Mouse (Mus musculus) mouse trophoblast stem cell (cell line): ENCODE data around the gene Fap.

Source experiments
- in situ Hi-C, 2 experiments: fragments of 300-500 bp; cut with MseI, MboI; formaldehyde crosslinking; loops; 2 replicates in 1 of 2; 3 replicates in 1 of 2; pipeline ENCODE4 v1.15.1; 2025

Gene Fap

GRCm38 (mm10) chr2:62531065-62531464 is 42.8 kb downstream of the Fap start:
- in situ Hi-C loops = no loop called here

GRCm38 (mm10) chr2:62526399-62526798 is 47.5 kb downstream of the Fap start:
- in situ Hi-C loops = no loop called here

GRCm38 (mm10) chr2:62517790-62518189 is 56.1 kb downstream of the Fap start:
- in situ Hi-C loops = no loop called here

- in situ Hi-C loops = no loop called here
Measured at GRCm38 (mm10) chr2:62514477-62514876, 59.4 kb downstream of the Fap start.

GRCm38 (mm10) chr2:62513477-62513876 is 60.4 kb downstream of the Fap start:
- in situ Hi-C loops = no loop called here

DNA sequence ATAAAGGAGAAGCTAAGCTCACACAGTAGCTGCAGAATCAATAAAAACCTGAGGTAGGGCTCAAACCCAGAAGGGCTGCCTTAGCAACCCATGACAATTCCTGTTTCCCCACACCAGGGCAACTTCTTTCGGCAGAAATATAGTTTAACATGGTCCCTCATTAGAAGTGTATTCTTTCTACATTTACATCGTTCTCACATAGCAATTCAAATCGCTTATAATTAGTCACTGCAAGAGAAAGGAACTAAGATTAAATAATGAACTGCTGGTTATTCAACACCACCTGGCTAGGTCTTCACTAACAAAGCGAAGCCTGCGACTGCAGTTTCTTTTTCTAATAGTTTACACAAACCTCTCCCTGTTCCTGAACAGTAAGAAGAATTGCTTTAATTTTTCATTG is 66.7 kb downstream of the Fap start:
- in situ Hi-C loops = no loop called here

DNA sequence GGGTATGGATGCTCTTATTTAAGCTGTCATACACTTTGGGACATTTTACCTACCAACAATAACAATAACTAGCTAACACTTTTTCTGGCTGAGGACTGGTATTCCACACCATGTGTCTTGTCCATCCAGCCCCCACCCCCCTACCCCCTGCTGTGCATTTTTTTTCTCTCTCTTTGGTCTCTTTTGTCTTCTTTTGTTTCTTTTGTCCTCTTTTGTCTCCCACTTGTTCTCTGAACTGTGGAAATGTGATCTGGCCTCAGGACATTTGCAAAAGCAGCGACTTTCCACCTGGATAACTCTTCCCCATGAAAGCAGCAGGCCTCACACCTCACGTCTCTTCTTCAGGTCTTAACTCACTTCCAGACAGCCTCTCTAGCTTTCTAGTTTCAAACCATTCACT is 67.4 kb downstream of the Fap start:
- in situ Hi-C loops = no loop called here

DNA sequence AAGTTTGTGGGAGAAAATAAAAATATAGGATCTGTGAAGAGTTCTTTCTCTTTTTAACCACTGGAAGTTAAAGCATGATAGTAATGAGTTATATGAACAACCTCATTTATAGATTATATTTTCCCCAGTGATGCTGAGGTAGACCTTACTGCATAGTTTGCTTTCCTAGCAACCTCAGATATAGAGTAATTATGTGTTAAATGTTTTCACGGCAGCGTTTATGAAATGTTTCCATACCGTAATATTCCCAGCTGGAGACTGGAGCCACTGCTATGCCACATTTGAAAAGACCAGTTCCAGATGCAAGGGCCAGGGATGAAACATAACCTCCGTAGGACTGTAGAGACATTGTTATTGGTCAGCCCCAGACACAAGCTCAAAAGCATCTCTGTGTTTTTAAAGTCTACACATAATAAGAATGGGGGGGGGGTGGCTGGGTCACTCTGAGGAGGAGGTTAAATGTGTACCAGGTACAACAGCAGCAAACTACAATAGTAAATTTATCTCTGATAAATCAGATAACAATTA is 69.5 kb downstream of the Fap start:
- in situ Hi-C loops = no loop called here

DNA sequence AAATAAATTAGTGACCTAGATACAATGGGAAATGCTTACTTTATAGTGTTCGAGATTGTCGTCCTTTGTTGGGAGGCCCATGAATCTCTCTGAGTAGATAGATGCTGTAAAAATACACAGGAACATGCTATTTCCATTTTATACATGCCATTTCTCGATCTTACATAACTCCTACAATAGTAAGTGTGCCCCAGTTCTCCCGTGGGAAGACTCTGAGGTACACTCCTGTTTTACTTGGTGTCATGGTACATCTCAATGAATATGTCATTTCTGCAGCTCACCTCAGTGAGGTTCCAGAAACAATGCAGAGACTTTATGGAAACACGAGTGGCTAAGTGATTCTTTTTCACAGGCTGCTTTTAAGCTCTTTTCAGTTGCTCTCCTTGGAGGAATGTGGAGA is 70.5 kb downstream of the Fap start:
- in situ Hi-C loops = no loop called here

DNA sequence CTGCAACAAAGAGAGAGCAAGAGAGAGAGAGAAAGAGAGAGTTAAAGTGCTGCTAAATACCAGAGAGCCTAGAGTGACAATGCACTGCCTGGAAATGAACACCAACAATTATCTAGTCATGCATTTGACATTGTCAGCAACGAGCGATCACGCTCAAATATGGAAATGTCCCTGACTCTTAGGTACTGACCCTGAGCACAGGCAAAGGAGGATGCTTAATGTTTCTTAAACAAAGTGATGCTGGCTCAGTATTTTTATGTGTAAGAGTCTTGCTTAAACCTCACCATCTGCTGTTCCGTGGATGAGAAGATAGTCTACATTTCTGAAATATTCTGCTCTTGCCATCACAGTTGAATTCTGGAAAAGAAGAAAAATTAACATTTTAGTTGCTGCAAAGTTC is 71.4 kb downstream of the Fap start:
- in situ Hi-C loops = no loop called here

DNA sequence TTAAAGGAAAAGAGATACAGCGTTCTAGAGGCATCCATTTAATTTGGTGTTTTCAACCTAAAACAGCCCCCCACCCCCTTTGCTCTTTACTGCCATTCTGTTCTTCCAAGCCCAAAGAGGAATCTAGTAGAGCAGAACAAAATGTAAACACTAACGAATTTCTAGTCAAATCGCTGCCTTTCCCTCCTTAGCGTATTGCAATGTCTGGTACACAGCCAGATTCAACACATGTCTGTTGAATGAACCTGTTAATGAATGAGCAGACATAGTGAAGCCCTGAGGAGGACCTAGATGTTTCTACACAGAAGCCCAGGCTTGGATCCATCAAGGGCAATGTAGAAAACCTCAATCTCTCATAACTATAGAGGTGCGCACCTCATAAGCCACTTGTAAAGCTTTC is 75.1 kb downstream of the Fap start:
- in situ Hi-C loops = no loop called here

GRCm38 (mm10) chr2:62498086-62498485 is 75.8 kb downstream of the Fap start:
- in situ Hi-C loops = no loop called here

DNA sequence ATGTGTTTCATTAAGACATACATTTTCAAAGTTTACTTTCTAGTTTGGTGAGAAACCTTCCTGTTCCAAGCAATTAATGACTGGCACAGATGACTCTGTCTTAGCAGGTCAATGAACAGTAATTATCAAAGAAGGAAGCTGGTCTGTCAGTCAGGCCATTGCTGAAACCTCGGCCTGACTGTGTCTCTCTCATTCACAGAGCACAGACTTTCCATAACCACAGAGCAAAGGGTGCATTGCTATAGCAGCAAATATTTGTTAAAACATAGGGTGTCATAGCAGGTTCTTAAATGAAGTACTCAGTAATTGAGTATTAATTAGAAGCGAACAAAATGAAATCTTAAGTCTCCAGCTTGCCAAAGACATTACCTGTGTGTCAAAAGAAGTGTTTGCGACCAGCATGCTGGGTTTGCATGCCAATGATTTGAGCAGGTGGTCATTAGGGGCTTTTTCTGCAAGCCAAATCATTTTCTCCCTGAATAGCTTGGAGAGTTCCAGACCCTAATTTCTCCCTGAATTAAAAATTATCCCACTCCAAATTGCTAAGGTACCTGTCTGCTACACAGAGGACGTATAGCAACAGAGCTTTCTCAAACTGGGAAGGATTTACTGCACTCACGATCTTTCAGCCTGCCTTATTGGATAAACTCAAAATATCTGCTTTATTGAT is 76.4 kb downstream of the Fap start:
- in situ Hi-C loops = no loop called here

DNA sequence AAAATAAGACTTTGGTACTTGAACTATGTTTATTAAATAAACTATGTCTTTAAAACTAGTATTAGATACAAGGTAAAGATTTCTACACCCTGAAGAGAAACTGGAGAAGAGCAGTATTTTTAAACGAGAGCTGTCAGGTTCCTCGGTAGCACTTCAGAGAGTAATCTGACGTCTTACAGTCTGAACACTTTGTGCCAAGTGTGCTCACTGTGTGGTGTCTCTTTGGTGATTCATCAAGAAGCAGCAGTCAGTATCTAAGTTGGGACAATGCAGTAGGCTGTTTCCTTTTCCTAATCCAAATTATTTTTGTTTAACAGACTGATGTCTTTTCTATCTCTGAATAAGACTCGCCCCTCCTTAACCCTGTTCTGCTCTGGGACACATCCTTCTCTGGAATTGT is 78.5 kb downstream of the Fap start:
- in situ Hi-C loops = no loop called here

GRCm38 (mm10) chr2:62489832-62490231 is 84.0 kb downstream of the Fap start:
- in situ Hi-C loops = no loop called here

- in situ Hi-C loops = no loop called here
Measured at GRCm38 (mm10) chr2:62484906-62485305, 89.0 kb downstream of the Fap start.

DNA sequence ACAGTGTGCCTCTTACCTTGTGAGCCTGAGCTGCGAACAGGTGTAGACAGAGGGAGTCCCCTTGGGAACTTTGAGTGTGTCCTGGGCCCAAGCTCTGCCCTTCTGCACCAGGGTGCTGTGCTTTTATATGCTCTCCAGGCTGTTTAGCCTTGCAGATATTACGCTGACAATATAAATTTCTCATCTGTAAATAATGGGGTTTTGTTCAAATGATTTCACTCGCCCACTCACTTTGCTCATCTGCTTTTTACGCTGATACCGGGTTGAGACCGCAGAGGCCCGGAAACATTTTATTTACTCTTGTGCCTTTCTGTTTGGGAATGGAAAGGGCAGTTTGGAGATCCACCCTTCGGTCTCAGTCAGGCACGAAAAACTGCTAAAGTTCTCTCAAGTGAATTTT is 90.3 kb downstream of the Fap start, which contains the start of gene Gcg:
Gene Gcg (minus strand): TSS at position 101 of the 400 bp plus-strand sequence.
- in situ Hi-C loops = no loop called here

DNA sequence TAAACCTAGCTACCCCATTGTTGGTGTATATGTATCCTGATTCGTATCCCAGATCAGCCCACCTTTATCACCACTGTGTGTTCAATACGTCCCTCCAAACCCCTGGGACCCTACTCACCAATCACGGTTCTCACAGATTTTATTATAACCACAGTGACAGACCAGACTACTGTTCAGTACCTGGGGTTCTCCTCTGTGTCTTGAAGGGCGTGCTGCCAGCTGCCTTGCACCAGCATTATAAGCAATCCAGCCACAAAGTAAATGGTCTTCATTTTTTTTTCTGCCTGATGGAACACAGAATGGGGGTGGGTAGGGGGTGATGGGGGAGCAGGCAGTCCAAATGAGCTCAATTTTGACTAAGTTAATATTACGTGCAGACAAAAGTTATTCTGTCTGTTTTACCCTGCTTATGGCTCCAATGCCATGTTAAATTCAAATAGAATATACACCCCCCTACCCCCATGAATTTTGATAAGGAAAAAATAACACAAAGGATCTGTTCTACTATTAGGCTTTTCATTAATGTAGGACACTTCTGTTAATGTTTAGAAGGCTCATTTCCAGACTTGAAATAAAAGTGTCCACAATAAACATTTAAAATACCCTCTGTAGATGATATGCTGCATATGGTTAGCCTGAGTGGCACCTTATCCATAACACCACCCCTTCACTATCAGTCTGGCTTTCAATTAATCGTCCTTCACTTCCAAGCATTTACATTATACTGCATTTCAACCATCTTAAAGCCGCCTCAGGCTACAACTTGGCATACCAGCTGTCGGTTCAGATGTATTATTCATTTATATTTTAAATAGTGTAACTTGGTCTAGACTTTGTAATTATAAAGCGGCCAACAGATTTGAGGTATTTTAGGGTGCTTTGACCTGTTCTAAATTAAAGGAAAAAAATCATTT is 93.3 kb downstream of the Fap start:
- in situ Hi-C loops = no loop called here

DNA sequence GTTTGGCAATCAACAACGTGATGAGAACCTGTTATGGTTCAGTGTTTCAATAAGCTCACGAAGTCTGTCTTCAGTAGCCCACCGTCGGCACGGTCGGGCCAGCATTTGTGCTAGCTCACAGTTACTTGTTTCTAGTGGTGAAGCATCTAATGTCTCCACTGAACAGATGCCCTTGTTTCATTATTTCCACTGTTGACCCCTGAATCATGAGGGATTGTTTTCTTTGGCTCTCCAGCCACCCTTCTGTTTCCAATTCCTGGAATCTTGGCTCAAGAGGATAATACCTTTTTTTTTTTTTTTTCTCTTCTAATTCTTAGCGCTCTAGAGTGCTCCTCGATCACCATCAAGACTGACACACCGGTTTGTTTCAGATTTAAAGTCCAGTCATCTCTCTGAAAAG is 104.3 kb downstream of the Fap start:
- in situ Hi-C loops = loop anchor here in 1 of 2 experiments (25.0 kb wide), 1 partner anchor 482 kb away; no protein-coding TSS in a partner anchor

- in situ Hi-C loops = loop anchor here in 1 of 2 experiments (25.0 kb wide), 1 partner anchor 476 kb away; no protein-coding TSS in a partner anchor
Measured at GRCm38 (mm10) chr2:62463287-62463686, 110.6 kb downstream of the Fap start.

DNA sequence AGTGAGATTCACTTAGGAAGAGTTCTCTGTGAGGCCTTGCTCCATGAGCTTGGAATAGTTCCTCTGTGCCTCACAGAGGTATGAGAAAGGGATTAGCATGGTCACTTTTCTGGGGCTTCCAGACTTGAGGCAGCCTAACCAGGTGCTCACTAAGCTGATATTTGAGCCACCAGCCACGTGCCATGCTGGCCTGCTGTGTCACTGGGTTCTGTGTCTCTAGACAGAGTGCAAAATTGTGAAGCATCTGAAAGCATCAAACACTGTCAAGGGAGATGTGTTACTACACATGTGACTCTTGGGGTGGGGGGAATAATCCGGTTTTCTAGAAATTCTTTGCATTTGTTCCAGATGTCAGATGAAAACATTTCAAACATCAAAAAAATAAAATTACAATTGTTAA is 111.7 kb downstream of the Fap start:
- in situ Hi-C loops = loop anchor here in 1 of 2 experiments (25.0 kb wide), 1 partner anchor 475 kb away; no protein-coding TSS in a partner anchor

GRCm38 (mm10) chr2:62460815-62461450 is 112.9 kb downstream of the Fap start:
- in situ Hi-C loops = loop anchor here in 1 of 2 experiments (25.0 kb wide), 1 partner anchor 474 kb away; no protein-coding TSS in a partner anchor
